Mouse (Mus musculus) myocyte (in vitro differentiated cells): ENCODE measurements around the gene Zfp109.

Experiments used
- CEBPB ChIP-seq: IDR thresholded peaks from 2 replicates; pipeline ENCODE4 v1.6.1; 2011; ENCODE audit warnings: mild to moderate bottlenecking, moderate library complexity; ENCODE audit not compliant: poor library complexity, insufficient read depth, severe bottlenecking
- E2F4 ChIP-seq: IDR thresholded peaks from one replicate; pipeline ENCODE4 v1.6.1; 2011; ENCODE audit warnings: mild to moderate bottlenecking, control low read depth, moderate library complexity; ENCODE audit not compliant: insufficient read depth
- MYOD1 ChIP-seq, 3 experiments: IDR thresholded peaks; one replicate each; pipeline ENCODE4 v1.6.1; 2011; ENCODE audit warnings: control low read depth in 2 of 3, low read depth in 2 of 3, mild to moderate bottlenecking in 2 of 3, moderate library complexity in 1 of 3; ENCODE audit not compliant: insufficient read length in 2 of 3, control insufficient read depth in 1 of 3
- MYOG ChIP-seq, 3 experiments: IDR thresholded peaks; one replicate each; pipeline ENCODE4 v1.6.1; 2011; ENCODE audit warnings: control low read depth in 2 of 3, low read depth in 2 of 3, mild to moderate bottlenecking in 2 of 3; ENCODE audit not compliant: insufficient read length in 2 of 3, control insufficient read depth in 1 of 3, insufficient read depth in 1 of 3
- POLR2AphosphoS2 ChIP-seq: IDR thresholded peaks from one replicate; pipeline ENCODE4 v1.6.1; 2011; ENCODE audit warnings: low read depth, control low read depth; ENCODE audit not compliant: insufficient read length

- TF ChIP-seq MYOD1 (IDR thresholded peaks at IDR 0.05; ENCODE audit: control insufficient read depth in 1 of 3, insufficient read length in 2 of 3, low read depth in 2 of 3) (no peak), POLR2AphosphoS2 (no peak), E2F4 (no peak), CEBPB (no peak), MYOG (IDR thresholded peaks at IDR 0.05; ENCODE audit: control insufficient read depth in 1 of 3, insufficient read depth in 1 of 3, insufficient read length in 2 of 3, low read depth in 2 of 3) (no peak)
Measured at GRCm38 (mm10) chr7:24208282-24208886, 29.0 kb downstream of the Zfp109 start.
